Mouse (Mus musculus) layer of hippocampus, postnatal 14 days (tissue): Measurements from ENCODE around the gene Btbd19. TPM values are rescaled to one million over a fixed set of nuclear protein-coding genes. Genes with fewer than 3 reads are reported as not detected.
A peak's percentile ranks its signal among the peaks of the same experiment; 100 is the strongest.

Source experiments
- DNase-seq, 2 experiments: peaks; one replicate each; pipeline ENCODE4 v3.0.0; 2021 to 2022; ENCODE audit warnings: low spot score in 2 of 2, mixed read lengths in 1 of 2
- total RNA-seq, 2 experiments: library from RNA; stranded (reverse); gene quantifications; 2 replicates each; pipeline ENCODE4 v1.2.3; 2021

Btbd19 gene
- total RNA-seq, 2 experiments from 2014 or later: 9.4 to 9.9 TPM

DNA sequence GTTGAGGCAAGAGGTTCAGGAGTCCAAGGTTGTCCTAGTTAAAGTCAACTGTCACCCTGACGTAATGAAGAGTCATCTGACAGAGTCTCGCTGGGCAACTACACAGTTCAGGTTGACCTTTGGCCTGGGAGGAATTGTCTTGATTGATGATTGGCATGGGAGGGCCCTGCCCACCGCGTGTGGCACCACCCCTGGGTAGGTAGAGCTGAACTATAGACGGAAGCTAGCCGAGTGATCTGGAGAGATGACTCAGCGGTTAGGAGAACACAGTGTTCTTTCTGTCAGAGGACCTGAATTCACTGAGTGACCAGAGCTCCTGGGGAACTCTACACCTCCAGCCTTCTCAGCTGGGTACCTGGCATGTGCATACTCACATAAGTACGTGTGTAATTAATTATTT lies 10.5 kb upstream of the Btbd19 start:
- no peak for DNase-seq

DNA sequence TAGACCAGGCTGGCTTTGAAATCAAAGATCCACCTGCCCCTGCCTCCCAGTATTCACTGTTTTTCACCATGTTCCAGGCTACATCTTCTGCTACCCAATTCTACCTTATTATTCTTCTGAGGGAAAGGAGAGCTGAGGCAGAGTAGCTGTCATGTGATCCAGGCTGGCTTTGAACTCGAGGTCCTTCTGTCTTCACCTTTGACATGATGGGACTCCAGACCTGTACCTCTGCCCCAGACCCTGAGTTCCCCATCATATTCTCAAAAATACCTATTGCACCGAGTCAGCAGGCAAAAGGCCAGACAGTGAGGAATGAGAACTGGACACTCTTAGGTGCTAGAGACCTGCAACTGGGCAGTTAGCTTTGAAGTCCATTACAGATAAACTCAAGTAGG lies 9.1 kb upstream of the Btbd19 start:
- DNase-seq: no peak

GRCm38 (mm10) chr4:117133817-117134600 lies 8.5 kb upstream of the Btbd19 start, which contains the start of gene Plk3:
TSS of gene Plk3 (minus strand) at chr4:117133963.
- peak; percentile 96 to 98 for DNase-seq

DNA sequence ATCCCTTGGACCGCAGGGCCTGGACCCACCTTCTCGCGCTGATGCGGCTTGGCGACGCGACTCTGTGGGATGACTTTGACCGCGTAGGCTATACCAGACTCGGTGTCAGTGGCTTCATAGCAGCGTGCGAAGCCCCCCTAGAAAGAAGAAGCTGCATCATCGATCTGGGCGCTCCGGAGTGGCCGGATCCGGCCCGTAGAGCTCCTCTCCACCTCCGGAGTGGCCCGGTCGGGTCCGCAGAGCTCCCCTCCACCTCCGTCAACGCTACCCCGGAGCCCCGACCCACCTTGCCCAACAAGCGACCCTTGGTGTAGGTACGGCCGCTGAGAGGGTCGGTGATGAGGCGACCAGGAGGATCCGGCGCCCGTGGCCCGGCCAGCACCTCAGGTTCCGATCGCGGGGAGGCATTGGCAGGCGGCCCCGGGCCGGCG lies 7.9 kb upstream of the Btbd19 start:
- no peak for DNase-seq

DNA sequence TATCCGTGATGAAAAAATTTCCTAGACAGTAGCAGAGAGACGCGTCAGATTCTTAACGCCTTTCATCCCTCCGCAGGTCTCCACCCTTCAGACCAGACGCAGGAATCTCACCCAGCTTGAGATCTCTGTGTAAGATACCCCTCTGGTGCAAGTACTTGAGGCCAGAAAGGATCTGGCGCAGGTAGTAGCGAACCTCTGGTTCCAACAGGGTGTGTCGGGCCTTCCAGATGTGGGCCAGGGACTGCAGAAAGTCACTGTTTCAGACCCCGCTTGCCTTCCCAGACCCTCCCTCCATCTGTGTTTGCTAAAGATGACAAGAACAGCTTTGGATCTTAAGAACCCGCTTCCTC lies 7.2 kb upstream of the Btbd19 start:
- no peak for DNase-seq

- no peak for DNase-seq
Measured at GRCm38 (mm10) chr4:117131890-117132793, 6.6 kb upstream of the Btbd19 start.

DNA sequence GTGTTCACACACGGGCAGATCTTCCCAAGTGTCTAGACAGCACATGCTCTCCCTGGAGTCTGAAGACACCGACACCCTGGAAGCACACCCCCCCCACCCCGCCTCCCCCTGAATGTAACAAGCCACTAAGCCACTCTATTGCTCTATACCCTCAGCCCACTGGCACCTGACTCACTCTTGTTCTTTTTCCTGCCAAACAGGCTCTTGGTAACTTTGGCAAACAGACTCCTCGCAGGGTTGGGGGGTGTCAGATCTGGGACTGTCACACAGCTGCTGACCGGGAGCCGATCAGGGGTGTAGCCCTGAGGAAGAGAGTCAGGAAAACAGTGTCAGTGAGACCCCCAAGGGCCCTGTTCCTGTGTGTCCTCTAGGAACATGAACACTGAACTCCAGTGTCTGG lies 5.7 kb upstream of the Btbd19 start:
- no peak for DNase-seq

GRCm38 (mm10) chr4:117130790-117131189 lies 5.3 kb upstream of the Btbd19 start:
- DNase-seq: no peak

DNA sequence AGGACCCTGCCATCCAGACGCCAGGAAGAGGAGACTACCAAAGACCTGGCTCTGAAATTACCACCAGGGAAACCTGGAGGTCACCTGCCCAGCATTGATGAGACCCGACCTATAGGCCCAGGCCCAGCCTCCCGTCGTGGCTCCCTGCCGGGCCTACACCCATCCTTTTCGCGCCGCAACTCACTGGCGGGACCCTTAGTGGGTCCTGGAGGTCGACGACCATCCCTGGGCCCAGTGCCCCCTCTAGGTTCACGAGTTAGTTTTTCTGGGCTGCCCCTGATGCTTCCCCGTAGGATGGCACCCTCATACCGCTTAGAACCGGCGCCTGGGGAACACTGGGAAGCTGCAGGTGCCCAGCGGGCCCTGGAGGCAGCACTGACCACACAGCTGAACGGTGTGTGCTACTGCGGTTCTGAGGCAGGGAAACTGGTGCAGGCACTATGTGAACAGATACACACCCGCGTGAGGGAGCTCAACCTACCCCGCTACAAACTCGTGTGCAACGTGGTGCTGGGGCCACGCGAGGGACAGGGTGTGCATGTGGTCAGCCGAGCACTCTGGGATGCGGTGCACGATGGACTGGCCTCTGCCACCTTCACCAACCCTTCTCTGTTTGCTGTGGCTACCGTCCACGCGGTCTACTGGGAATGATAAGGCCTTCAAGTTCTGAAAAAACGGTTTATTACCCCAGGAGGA lies 2.6 kb upstream of the Btbd19 start:
- DNase-seq: no peak

DNA sequence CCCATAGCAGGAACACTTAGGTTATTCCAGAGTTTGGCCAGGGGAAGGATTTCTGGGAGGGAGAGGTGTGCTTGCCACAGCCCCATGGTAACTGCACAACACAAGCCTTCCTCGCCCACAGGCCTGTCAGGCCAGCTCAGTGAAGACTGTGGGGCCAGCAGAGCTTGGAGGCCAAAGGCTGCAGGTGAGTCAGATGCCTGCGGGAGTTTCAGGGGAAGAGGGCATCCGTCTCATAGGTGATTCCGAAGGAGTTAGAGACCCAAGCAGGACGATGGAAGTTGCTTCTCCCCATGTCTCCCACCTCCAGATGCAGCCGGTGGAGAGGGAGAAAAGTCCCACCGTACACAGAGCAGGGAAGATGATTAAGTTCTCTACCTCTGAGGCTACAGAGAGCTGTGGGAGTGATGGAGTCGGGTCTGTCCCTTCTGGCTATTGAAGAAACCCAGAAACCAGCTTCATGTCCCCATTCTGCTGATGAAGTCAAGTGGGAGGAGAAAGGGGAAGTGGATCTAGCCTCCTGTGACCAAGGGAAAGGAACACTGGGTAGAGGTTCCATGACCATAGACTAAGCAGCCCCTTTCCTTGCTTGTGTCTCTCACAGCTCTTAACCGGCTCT lies 1.3 kb upstream of the Btbd19 start, which contains the start of gene Tctex1d4:
TSS of gene Tctex1d4 (plus strand) at position 120 of the 616 bp plus-strand sequence.
- DNase-seq: no peak

DNA sequence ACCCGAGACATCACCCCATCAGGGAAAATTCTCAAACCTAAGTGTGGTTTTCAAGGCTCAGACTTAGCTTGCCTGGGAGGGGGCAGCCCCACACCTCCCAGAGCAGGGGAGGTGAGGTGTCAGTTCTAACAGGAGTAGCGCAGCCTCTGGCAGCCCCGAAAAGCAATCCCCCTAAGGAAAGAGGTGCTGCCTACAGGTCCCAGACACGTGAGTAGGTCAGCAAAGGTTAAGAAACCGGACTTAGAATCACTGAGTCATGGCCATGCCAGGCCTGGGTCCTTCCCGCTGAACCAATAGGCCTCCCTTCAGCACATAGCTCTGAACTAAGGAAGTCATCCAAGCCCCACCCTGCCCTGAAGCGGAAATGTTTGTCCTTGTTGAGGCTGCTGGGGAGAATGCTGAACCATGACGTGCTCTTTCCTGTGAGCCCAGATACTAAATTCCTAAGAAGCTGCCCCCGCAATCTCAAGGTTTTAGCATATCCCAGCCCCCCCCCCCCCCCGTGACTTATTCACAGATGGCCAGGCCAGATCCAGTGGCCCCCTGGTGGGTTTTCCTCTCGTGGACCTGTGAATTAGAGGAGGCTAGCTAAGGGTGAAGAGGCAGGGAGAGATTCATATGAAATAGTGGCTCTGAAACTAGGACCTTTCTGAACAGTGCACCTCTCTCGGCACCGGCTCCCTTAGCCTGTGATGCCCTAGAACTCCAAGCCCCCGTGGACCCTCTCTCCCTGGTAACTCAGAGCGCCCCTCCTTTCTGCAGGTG lies 567 bp upstream of the Btbd19 start:
- DNase-seq: peak in 1 of 2 experiments; percentile 28

GRCm38 (mm10) chr4:117124518-117125347 lies 792 bp downstream of the Btbd19 start:
- DNase-seq: peak in 1 of 2 experiments; percentile 34

- DNase-seq: no peak
Measured at GRCm38 (mm10) chr4:117124218-117124517, 1.4 kb downstream of the Btbd19 start.

GRCm38 (mm10) chr4:117123546-117124217 lies 1.8 kb downstream of the Btbd19 start:
- no peak for DNase-seq

- DNase-seq: no peak
Measured at GRCm38 (mm10) chr4:117122209-117122608, 3.3 kb downstream of the Btbd19 start.

GRCm38 (mm10) chr4:117120445-117121414 lies 4.8 kb downstream of the Btbd19 start:
- DNase-seq: peak; percentile 90 to 96

GRCm38 (mm10) chr4:117120052-117120444 lies 5.5 kb downstream of the Btbd19 start:
- no peak for DNase-seq

DNA sequence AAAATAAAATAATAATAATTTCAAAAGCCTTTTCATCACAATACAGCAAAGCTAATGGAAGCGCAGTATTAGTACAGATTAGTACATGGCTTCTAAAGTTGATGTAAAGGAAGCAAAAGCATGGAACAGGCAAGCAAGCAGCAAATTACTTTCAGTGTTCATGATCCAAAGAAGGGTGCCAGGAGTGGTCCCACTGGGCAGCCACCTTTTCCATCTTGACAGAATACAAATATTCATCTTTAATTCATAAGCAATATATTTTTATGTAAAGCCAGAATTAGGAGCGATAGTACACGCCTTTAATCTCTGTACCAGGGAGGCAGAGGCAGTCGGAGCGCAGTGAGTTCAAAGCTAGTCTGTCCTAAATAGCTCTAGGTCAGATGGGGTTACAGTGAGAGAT lies 5.9 kb downstream of the Btbd19 start:
- no peak for DNase-seq
